Mouse (Mus musculus) liver, embryonic 12.5 days (tissue): Measurements from ENCODE around the gene Leng9. TPM values are rescaled to one million over a fixed set of nuclear protein-coding genes. Genes with fewer than 3 reads are reported as not detected.

ENCODE experiments used
- ATAC-seq: fragments of 200-750 bp; cut with Nextera tagmentation; 2 replicates; pipeline ENCODE4 v1.8.0; 2017; ENCODE audit warnings: moderate number of reproducible peaks, mild to moderate bottlenecking, moderate library complexity
- H3K27ac ChIP-seq: fragments of 300-500 bp; sonication (generic); 2 replicates; pipeline ENCODE4 v1.5.1; 2016; ENCODE audit warnings: mild to moderate bottlenecking
- H3K27me3 ChIP-seq: fragments of 300-500 bp; sonication (generic); replicated peaks from 2 replicates; pipeline ENCODE4 v1.6.1; 2016; ENCODE audit warnings: mild to moderate bottlenecking, moderate library complexity
- H3K36me3 ChIP-seq: fragments of 300-500 bp; sonication (generic); 2 replicates; pipeline ENCODE4 v1.6.1; 2016; ENCODE audit warnings: mild to moderate bottlenecking, moderate library complexity
- H3K4me1 ChIP-seq: fragments of 300-500 bp; sonication (generic); 2 replicates; pipeline ENCODE4 v1.6.1; 2016
- H3K4me2 ChIP-seq: fragments of 300-500 bp; sonication (generic); 2 replicates; pipeline ENCODE4 v1.6.1; 2016; ENCODE audit warnings: mild to moderate bottlenecking, moderate library complexity
- H3K4me3 ChIP-seq: fragments of 300-500 bp; sonication (generic); 2 replicates; pipeline ENCODE4 v1.5.1; 2016; ENCODE audit warnings: mild to moderate bottlenecking, moderate library complexity
- H3K9ac ChIP-seq: fragments of 300-500 bp; sonication (generic); 2 replicates; pipeline ENCODE4 v1.6.1; 2016; ENCODE audit warnings: mild to moderate bottlenecking, moderate library complexity
- H3K9me3 ChIP-seq: fragments of 300-500 bp; sonication (generic); replicated peaks from 2 replicates; pipeline ENCODE4 v1.6.1; 2016; ENCODE audit warnings: mild to moderate bottlenecking, moderate library complexity
- WGBS: fragments of 180-500 bp; shearing (Covaris S2); methylation state at CpG from one replicate; pipeline ENCODE4 v1.1.7; 2016; ENCODE audit not compliant: insufficient replicate concordance; 5-methylcytosine and 5-hydroxymethylcytosine counted together
- polyA plus RNA-seq: library from polyadenylated mRNA; unstranded; fragments of >200 nt; fragmentation: Nextera tagmentation; extraction: Ambion mirVana; gene quantifications from 2 replicates; pipeline ENCODE4 v1.2.1, GENCODE M21; 2016

The Leng9 gene
- polyA plus RNA-seq, 1 experiment from 2014 or later = 1.2 TPM

DNA sequence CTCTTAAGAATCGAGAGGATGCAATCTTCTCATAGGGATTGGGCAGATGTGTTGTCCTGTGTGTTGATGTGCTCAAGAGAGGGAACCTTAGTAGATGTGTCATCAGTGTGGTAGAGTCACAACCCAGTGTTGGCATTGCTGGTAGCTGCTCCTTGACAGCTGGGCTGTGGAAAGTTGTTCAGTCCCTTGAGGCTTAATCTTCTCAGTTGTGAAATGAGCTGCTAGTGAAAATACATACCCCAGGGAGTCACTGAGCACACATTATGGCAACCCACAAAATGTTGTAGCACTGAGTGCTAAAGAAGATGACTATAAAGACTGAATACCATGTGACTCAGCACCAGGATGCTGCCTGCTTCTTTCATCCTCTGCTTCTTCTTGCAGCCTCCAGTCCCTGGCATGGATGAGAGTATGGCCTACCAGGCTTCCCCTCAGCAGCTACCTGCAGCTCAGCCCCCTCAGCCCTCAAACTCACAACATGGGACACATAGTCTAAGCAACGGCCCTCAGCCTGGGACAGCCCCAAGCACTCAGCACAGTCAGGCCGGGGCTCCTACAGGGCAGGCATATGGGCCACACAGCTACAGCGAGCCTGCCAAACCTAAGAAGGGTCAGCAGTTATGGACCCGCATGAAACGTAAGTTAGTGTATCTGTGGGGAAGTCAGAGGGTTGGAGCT, 8.4 kb downstream of the Leng9 start:
- WGBS = 87% methylated on average over 6 of the region's 6 CpGs
- Histone ChIP-seq H3K4me1 (peaks cover 24% of the 10 kb centered on the region), H3K9me3 (no peaks in the 10 kb centered on the region), H3K4me3 (no peak overlapping the region), H3K36me3 (peaks cover 90% of the 10 kb centered on the region), H3K27ac (no peak overlapping the region), H3K27me3 (no peaks in the 10 kb centered on the region), H3K9ac (no peak overlapping the region), H3K4me2 (no peak overlapping the region)
- ATAC-seq = no peak

DNA sequence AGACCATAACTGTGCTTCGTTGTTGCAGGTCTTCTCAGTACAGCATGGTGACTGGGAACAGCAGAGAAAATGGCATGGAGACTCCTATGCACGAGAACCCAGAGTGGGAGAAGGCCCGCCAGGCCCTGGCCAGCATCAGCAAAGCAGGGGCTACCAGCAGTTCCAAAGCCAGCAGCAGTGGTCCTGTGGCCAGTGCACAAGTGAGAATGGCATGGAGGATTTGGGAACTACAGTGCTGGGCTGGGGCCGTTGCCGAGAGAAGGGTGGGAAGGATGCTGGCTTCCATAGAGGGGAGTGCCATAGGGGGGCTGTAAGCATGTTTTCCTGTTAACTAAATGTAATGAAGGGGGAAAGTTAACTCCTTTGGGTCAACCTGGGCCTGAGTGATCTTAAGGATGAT, 10.8 kb downstream of the Leng9 start:
- Histone ChIP-seq H3K9ac (no peak overlapping the region), H3K36me3 (peaks cover 66% of the 10 kb centered on the region), H3K27ac (no peak overlapping the region), H3K27me3 (no peaks in the 10 kb centered on the region), H3K4me1 (peaks cover 27% of the 10 kb centered on the region), H3K4me2 (no peak overlapping the region), H3K4me3 (no peak overlapping the region), H3K9me3 (no peaks in the 10 kb centered on the region)
- WGBS = 92% methylated on average over 5 of the region's 5 CpGs
- no peak for ATAC-seq

DNA sequence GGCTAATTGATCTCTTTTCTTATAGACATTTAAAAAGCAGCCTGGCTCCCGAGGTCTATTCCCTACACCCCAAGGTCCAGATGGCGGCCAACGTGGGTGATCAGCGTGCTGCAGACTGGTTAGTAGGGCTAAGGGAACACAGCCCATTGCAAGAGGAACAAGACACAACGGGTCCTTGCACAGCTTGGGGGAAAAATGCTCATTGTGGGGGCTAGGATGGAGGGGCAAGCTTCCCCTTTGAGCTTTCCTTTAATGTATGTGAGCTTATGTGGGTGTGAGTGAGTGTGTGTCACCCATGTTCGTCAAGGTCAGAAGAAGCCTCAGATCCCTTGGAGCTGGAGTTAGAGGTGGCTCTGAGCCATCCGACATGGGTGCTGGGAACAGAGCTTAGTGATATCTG, 11.5 kb downstream of the Leng9 start:
- Histone ChIP-seq H3K9ac (peak overlapping the region; percentile 88; the same call in 1 of the 2 replicates), H3K36me3 (peaks cover 59% of the 10 kb centered on the region), H3K27me3 (no peaks in the 10 kb centered on the region), H3K4me3 (peak overlapping the region; percentile 89; the same call in 1 of the 2 replicates), H3K4me2 (peak overlapping the region; percentile 89; the same call in 1 of the 2 replicates), H3K27ac (no peak overlapping the region), H3K9me3 (no peaks in the 10 kb centered on the region), H3K4me1 (peaks cover 30% of the 10 kb centered on the region)
- no peak for ATAC-seq
- 92% methylated on average over 7 of the region's 7 CpGs for WGBS

DNA sequence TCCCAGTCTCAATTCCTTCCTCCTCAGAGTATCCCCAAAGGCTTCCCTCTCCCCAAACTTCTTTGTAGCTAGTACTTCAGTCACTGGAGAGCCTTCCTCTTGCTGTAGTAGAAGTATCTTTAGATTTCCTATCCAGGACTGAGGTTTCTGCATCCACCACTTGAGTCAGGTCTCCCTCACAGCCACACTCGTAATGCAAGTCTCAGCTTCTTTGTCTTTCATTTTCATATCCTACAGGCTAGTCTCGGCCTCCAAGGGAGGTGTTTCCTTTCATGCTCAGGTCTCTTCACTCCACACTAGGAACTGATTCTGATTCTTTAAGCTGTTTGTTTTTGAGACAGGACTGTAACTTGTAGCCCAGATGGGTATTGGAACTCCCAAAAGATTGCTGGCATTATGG, 12.0 kb downstream of the Leng9 start:
- no peak overlapping the region for H3K27ac ChIP-seq
- peaks cover 30% of the 10 kb centered on the region for H3K4me1 ChIP-seq
- peak overlapping the region; percentile 89 for H3K4me2 ChIP-seq
- no peaks in the 10 kb centered on the region for H3K9me3 ChIP-seq
- H3K9ac ChIP-seq = peak overlapping the region; percentile 88
- H3K36me3 ChIP-seq = peaks cover 54% of the 10 kb centered on the region
- peak overlapping the region; percentile 89 for H3K4me3 ChIP-seq
- no peaks in the 10 kb centered on the region for H3K27me3 ChIP-seq
- no peak for ATAC-seq
- 87% methylated on average over 2 of the region's 2 CpGs for WGBS

DNA sequence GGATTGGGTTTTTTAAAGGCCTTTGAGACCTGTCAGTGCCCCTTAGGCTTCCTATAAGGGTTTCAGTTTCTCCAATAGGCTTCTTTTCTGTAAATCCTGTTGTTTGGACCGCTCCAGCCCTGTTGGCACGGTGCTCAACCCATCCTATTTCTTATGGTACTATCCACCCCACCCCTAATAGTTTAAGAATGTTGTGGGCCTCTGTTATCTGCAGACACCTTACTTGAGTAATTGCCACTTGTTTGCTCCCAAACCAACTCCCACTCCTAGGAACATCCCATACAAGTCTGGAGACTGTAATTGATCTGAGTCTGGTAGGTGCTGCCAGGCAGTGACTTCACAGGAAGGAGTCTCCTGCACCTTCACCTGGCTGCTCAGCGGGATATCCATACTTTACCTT, 12.4 kb downstream of the Leng9 start:
- H3K27me3 ChIP-seq = no peaks in the 10 kb centered on the region
- peak overlapping the region; percentile 92 for H3K27ac ChIP-seq
- peak overlapping the region; percentile 89 for H3K4me2 ChIP-seq
- no peak for ATAC-seq
- peak overlapping the region; percentile 89 for H3K4me3 ChIP-seq
- peaks cover 30% of the 10 kb centered on the region for H3K4me1 ChIP-seq
- WGBS = 44% methylated on average over 3 of the region's 3 CpGs
- H3K36me3 ChIP-seq = peaks cover 50% of the 10 kb centered on the region
- peak overlapping the region; percentile 88 for H3K9ac ChIP-seq
- H3K9me3 ChIP-seq = no peaks in the 10 kb centered on the region

DNA sequence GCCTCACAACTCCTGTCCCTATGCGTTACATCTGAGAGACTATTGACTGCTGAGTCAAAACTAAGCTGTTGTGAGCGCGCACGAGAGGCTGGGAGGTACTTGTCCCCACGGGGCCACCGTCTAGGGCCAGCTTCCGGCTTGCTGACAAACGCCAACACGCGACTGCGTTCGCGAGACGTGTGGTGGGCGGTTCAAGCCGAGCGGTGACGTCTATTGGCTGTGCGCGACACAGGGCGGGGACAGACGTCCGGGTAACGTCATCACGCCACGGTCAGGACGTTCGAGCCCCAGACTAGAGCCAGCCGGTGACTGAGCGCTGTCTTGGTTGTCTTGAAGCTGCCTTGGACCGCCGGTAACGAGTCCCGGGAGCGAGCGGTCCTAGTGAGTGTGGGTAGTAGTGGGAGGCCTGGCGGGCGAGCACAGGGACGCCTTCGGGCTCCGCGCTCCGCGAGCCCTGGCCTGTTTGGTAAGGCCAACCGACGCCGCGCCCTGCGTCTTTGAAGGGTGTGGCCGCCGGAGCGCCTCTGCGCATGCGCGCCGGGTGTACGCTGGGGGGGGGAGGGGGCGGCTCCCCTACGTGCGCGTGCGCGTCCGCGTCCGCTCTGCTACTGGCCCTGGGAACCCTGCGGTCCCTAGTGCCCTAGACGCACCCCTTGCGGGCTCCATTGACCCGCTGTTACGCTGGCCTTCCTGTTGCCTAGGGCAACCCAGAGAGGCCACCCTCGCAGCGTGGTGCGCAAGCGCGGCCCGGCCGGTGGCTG, 13.2 kb downstream of the Leng9 start, which contains the start of gene Leng8:
Leng8 (plus strand) TSS at position 269 of the 761 bp plus-strand sequence.
- WGBS = under 1% methylated on average over 69 of the region's 78 CpGs
- ATAC-seq = peak; percentile 98

DNA sequence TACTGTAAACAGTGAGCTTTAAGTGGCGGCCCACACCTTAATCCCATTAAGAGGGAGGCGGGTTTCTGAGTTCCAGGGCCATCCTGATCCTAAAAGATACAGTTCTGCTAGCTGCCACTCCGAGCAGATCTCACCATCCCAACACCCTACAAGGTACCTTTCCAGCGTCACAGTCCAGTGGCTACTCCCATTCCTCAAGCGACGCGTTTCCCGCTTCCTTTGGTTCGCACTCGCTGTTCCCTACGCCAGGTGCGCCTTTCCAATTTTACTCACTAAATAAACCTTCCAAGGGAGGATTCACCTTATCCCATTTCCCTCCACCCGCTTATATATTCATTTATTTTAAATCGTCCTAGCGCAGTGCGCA, 13.8 kb downstream of the Leng9 start:
- Histone ChIP-seq H3K4me1 (peaks cover 32% of the 10 kb centered on the region), H3K4me3 (peak overlapping the region; percentile 89), H3K36me3 (peaks cover 36% of the 10 kb centered on the region), H3K27ac (peak overlapping the region; percentile 92), H3K4me2 (peak overlapping the region; percentile 89), H3K9ac (peak overlapping the region; percentile 88), H3K27me3 (no peaks in the 10 kb centered on the region), H3K9me3 (no peaks in the 10 kb centered on the region)
- ATAC-seq = peak; percentile 20
- 0% methylated on average over 16 of the region's 16 CpGs for WGBS

More for the DNA sequence above, 13.2 kb downstream of the Leng9 start, which contains the start of gene Leng8:
- H3K4me2 ChIP-seq = peak within 1 kb of the TSS; percentile 89
- H3K27me3 ChIP-seq = no peaks in the 10 kb centered on the region
- peaks cover 42% of the 10 kb centered on the region for H3K36me3 ChIP-seq
- H3K4me3 ChIP-seq = peak within 1 kb of the TSS; percentile 89
- no peaks in the 10 kb centered on the region for H3K9me3 ChIP-seq
- peaks cover 30% of the 10 kb centered on the region for H3K4me1 ChIP-seq
- peak within 1 kb of the TSS; percentile 92 for H3K27ac ChIP-seq
- H3K9ac ChIP-seq = peak within 1 kb of the TSS; percentile 88

DNA sequence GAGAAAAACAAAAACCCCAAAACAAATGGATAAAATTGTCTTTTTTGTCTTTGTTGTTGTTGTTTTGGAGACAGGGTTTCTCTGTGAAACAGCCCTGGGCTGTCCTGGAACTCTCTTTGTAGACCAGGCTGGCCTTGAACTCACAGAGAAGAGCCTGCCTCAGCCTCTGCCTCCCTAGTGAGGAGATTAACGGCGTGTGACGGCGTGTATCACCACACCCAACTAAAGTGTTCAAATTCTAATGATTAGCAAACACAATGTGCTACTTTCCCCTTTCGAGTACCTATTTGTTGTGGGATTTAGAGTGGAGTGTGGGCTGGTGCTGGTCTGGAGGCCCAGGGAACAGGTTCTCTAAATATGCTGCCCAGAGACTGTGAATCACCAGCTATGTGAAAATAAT, 15.3 kb downstream of the Leng9 start:
- Histone ChIP-seq H3K9me3 (no peaks in the 10 kb centered on the region), H3K4me3 (no peak overlapping the region), H3K9ac (no peak overlapping the region), H3K4me2 (peak overlapping the region; percentile 89; the same call in 1 of the 2 replicates), H3K4me1 (peaks cover 40% of the 10 kb centered on the region), H3K36me3 (peaks cover 21% of the 10 kb centered on the region), H3K27ac (no peak overlapping the region; the same call in 1 of the 2 replicates), H3K27me3 (no peaks in the 10 kb centered on the region)
- ATAC-seq = no peak
- 77% methylated on average over 5 of the region's 5 CpGs for WGBS

DNA sequence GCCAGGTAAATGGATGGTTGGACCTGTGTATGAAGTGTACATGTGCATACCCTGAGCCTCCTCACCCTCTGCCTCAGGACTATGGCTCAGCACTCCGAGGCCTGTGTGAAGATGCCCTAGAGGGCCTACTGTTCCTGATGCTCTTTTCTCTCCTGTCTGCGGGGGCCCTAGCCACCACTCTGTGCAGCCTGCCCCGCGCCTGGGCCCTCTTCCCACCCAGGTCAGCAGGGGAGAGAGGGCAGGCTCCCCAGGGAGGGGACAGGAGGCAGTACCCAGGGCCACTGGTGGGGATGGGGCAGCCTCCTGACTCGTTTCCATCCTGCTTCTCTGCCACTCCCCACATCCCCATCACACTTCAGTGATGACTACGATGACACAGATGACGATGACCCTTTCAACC, 17.2 kb downstream of the Leng9 start:
- no peak overlapping the region for H3K4me2 ChIP-seq
- no peak overlapping the region for H3K4me3 ChIP-seq
- H3K36me3 ChIP-seq = peaks cover 2% of the 10 kb centered on the region
- WGBS = 85% methylated on average over 7 of the region's 7 CpGs
- no peak for ATAC-seq
- H3K27ac ChIP-seq = no peak overlapping the region
- no peaks in the 10 kb centered on the region for H3K27me3 ChIP-seq
- no peaks in the 10 kb centered on the region for H3K9me3 ChIP-seq
- H3K9ac ChIP-seq = no peak overlapping the region
- H3K4me1 ChIP-seq = peaks cover 32% of the 10 kb centered on the region

DNA sequence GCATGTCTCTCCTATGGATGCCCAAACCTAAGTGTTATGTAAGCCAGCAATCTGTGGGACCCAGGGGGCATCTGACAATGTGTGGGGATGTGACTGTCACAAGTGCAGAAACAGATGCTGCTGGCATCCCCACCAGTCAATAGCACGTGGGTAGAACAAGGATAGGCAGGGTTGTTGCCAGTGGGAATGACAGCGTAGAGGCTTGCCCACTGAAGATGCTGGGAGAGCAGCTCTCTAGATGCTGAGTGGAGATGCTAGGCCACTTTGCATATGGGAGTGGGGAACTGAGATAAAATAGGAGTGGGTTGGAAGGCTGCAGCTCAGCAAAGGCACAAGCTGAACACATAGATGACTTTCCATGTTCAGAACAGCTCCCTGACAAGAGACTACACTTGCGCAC, 17.6 kb downstream of the Leng9 start:
- no peaks in the 10 kb centered on the region for H3K9me3 ChIP-seq
- H3K27ac ChIP-seq = no peak overlapping the region
- ATAC-seq = no peak
- 81% methylated on average over 3 of the region's 3 CpGs for WGBS
- H3K36me3 ChIP-seq = no peaks in the 10 kb centered on the region; the same call in 1 of the 2 replicates
- H3K9ac ChIP-seq = no peak overlapping the region
- no peaks in the 10 kb centered on the region for H3K27me3 ChIP-seq
- no peak overlapping the region for H3K4me2 ChIP-seq
- H3K4me3 ChIP-seq = no peak overlapping the region
- peaks cover 28% of the 10 kb centered on the region for H3K4me1 ChIP-seq

DNA sequence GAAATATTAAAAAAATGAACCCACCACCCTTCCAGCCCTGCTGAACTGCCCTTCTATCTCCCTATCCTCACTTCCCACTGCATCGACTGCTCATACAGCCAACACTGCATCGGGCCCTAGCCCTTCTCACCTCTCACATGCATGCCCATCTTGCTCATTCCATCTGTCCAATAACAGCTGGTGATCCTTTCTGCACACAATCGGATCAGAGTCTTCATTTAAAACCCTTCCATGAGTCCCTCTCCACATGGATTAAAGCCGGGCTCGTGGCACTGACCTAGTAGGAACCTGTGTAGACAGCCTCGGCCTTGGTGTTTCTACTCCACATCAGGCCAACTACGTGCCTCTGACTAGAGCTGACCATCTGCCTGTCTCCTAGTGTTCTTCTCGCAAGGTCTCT, 18.2 kb downstream of the Leng9 start:
- ATAC-seq = no peak
- Histone ChIP-seq H3K27me3 (no peaks in the 10 kb centered on the region), H3K4me2 (no peak overlapping the region), H3K4me1 (peaks cover 26% of the 10 kb centered on the region), H3K27ac (no peak overlapping the region), H3K36me3 (no peaks in the 10 kb centered on the region; the same call in 1 of the 2 replicates), H3K9me3 (no peaks in the 10 kb centered on the region), H3K4me3 (no peak overlapping the region), H3K9ac (no peak overlapping the region)
- WGBS = 77% methylated on average over 8 of the region's 8 CpGs
